Mouse (Mus musculus) gastrocnemius, postnatal 10 days (tissue): ENCODE measurements around the gene Csad. TPM values are rescaled to one million over a fixed set of nuclear protein-coding genes. Genes with fewer than 3 reads are reported as not detected.

Experiments used
- DNase-seq: peaks from one replicate; pipeline ENCODE4 v3.0.0; 2021; ENCODE audit warnings: mixed read lengths
- long read RNA-seq, 2 experiments: library from polyadenylated mRNA; stranded (forward); transcript quantifications; one replicate each; pipeline ENCODE4 v2.0.0; 2021
- total RNA-seq, 2 experiments: library from RNA; stranded (reverse); gene quantifications; 2 replicates each; pipeline ENCODE4 v1.2.3; 2021

The Csad gene
- total RNA-seq, result 10 to 100 TPM; 23.9 to 25.5 TPM
- long read RNA-seq, experiment 1, partial matches to known transcripts, result 6 of 29 reads
- long read RNA-seq, experiment 1, other reads (novel, unspliced or antisense), result 22 of 29 reads
- long read RNA-seq, experiment 2, partial matches to known transcripts, result 4 of 11 reads
- long read RNA-seq, experiment 2, other reads (novel, unspliced or antisense), result 7 of 11 reads

GRCm38 (mm10) chr15:102204674-102205505 lies at the start of gene Csad:
Gene Csad, minus strand, starts transcription at chr15:102204724.
- DNase-seq, result no peak

GRCm38 (mm10) chr15:102250521-102250920 lies 46.0 kb upstream of the Csad start:
- DNase-seq, result no peak

DNA sequence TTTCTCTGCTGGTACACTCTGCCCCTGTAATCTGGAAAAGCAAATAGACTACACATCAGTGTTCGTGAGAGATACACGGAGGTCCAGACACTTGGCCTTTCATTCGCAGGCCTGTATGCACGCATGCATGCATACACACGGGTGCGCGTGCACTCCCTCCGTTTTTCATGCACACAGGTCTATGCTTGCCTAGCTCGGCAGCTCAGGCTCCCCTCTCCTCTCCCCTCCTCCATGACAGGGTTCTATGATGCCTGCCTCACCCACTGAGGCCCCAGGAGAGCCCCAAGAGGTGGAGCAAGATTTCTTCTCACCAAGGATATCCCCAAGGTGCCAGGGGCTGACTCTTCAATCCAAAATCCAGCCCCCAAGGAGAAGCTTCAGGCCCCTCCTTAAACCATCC lies 45.4 kb upstream of the Csad start:
- no peak for DNase-seq

GRCm38 (mm10) chr15:102249251-102249691 lies 44.7 kb upstream of the Csad start:
- peak; percentile 38 for DNase-seq

DNA sequence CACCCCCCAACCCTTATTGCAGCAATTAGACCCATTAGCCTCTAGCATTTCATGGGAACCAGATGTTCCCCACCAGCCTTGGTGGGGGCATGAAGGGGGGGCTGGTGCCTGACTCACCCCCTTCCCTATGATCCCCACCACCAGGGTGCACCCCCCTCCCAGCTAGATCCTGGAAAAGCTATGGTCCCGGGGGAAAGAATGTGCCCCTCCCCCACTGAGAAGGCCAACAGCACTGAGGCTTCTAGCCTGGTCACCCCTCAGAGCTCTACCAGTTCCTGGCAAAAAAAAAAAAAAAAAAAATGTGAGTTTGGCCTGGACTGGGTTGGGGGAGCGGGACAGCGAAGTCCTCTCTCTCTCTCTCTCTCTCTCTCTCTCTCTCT lies 44.3 kb upstream of the Csad start:
- DNase-seq, result no peak

GRCm38 (mm10) chr15:102248131-102248811 lies 43.7 kb upstream of the Csad start:
- DNase-seq, result no peak

DNA sequence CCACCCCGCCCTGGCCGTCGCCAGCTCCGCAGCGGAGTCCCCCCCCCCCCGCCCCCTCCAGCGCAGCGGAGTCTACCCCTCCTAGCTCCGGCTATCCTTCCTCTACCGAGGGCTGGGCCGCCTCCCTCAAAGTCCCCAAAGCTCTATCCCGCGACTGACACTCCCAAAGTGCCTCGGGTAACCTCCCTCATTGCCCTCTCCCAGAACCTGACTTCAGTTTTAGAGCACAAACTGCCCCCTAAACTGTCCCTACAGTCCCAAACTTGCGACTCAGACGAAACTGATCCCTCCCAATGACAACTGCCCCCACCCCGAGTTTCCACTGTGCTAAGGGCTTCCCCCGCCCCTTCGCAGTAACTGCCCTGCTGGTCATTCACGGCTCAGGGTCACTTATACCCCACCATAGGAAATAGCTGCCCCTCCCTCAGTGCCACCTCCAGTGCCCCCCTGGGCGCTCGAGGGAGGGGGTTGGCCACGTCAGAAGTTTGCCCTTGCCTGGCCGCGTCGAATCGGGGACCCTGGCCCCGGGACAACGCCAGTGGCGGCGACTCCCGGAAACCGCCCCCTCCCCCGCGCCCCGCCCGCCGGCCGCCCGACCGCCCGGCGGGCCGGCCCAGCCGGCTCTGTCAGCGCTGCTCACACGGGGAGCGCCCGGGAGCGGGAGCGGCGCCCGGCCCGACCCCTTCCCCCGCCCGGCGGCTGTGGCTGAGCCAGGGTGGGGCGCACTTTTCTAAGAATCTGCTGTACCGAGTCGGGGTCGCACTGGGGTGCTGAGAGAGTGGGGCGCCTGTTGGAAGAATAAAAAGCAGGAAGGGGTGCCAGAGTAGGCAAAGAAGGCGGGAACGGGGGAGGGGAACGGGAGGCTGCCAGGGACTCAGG lies 43.0 kb upstream of the Csad start:
- peak; percentile 80 for DNase-seq

DNA sequence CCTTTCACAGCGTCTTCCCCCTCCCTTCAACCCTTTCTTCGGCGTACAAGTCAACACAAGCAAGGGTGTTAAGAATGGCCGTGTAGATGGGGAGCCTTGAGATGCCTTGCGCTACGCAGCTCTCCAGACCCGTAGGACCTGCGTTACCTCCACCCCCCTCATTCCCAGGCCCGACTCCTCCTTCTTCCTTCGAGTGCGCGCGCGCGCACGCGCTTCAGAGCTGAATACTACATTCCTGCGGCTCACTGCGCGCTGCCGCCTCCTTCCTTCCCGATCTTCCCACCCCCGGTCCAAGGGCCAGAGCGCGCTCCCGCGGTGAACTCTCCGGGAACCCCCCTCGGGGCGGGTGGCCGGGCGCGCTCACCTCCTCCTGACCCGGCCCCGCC lies 42.3 kb upstream of the Csad start:
- DNase-seq, result peak; percentile 94

DNA sequence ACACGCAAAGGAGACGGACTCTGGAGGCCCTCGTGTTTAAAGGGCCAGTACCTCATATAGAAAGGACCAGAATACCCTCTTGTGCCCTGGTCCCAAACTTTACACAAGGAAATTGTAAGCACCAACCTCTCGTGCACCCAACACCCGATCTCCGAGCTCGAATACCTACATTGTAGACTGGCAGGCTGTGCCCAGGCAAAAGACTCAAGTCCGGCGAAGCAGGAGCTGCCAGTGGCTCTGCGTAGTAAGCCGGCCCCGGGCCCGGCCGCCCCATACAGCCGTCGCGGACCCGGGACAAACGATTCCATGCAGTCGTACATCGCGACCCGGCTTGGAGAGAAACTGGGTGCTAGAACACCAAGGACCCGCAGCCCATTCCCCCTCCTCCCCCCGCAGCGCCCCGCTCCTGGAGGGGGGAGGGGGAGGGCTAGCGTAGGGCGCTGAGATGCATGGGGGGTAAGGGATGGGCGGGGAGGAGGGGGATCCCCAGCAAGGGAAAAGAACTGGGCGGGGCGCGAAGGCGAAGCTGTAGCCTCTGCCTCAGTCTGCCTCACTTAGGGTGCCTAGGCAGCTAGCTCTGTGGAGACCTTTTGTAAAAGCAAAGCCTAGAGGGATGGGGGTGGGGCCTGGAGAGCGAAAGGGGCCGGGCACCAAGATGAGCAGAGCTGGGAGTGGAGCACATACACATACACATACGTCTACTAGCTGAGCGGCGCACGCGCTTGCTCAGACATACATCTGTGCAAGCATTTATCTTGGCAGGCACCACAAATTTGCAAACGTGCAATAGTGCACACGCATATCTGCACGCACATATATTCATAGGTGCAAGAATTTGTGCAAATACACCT lies 41.6 kb upstream of the Csad start:
- peak; percentile 63 for DNase-seq

GRCm38 (mm10) chr15:102245461-102245881 lies 40.9 kb upstream of the Csad start:
- DNase-seq, result peak; percentile 25

- peak; percentile 55 for DNase-seq
Measured at GRCm38 (mm10) chr15:102244306-102245191, 40.0 kb upstream of the Csad start.

- no peak for DNase-seq
Measured at GRCm38 (mm10) chr15:102243229-102244190, 39.0 kb upstream of the Csad start.

DNA sequence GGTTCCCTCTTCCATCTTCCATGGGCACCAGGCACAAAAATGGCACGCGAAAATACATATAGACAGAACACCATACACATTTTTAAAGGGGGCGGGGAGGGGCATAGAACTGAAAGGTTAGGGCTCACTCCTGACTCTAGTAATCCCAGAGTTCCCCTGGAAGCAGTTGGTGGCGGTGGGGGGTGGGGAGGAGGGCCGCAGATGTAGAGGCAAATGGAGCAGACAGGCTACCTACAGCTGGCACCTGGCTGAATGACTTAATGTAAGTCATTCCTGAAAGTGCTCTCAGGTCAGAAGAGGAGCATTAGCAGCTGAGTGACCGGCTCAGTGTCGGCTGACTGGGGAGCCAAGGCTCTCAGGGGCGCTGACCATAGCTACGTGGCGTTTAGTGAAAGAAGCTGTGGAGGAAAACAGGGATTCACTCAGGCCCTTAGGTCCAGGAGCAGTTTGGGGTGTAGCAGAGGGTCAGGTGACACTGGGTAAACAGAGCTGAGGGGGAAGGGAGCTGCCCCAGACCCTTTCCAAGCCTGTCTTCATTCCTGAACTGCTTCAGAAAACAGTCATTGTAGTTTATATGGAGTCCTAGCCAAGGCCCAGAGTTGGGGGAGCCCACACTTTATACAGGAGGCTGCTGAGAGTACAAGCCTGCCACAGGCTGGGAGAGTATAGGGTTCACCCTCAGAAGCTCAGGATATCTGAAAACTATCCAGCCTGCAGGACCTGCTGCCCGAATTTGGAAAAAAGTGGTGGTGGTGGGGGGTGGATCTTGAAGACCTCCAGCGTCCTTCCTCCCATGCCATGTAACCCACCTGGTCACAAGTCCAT lies 38.1 kb upstream of the Csad start:
- no peak for DNase-seq

DNA sequence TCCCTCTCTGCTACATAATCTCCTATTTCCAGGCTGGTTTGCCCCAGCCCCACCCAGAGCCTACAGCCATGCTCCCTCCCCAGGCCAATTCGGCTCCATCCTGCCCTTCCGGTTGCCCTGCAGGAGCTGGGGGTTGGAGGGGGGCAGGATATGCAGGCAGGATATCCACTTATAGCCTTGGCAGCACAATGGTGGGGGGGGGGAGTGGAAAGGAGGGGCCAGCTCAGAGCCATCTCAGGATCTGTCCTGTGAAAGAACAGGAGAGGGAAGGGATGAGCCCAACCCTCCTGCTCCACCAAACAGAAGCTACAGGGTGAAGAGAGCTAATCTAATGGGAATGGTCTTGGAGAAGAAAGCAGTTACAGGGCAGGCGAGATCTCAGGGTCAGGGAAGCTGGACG lies 36.1 kb upstream of the Csad start:
- no peak for DNase-seq

DNA sequence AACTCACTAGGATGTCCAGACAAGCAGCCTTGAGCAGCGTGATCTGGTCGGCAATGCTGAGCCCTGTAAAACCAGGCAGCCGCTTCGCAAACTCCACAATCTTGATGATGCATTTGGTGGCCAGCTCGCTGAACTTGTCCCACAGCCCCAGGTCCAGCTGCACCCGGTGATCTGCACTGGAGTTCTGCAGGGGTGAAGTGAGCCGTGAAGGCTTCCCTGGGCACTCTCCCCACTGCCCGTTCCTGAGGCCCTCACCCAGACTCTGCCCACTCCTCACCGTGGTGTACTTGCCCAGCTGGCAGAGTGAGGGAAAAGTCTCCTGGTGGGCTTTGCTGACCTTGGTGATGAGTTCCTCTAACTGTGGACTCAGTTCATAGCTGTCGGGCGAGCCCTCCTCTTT lies 35.3 kb upstream of the Csad start:
- no peak for DNase-seq

GRCm38 (mm10) chr15:102239260-102239590 lies 34.7 kb upstream of the Csad start:
- DNase-seq, result peak; percentile 90

DNA sequence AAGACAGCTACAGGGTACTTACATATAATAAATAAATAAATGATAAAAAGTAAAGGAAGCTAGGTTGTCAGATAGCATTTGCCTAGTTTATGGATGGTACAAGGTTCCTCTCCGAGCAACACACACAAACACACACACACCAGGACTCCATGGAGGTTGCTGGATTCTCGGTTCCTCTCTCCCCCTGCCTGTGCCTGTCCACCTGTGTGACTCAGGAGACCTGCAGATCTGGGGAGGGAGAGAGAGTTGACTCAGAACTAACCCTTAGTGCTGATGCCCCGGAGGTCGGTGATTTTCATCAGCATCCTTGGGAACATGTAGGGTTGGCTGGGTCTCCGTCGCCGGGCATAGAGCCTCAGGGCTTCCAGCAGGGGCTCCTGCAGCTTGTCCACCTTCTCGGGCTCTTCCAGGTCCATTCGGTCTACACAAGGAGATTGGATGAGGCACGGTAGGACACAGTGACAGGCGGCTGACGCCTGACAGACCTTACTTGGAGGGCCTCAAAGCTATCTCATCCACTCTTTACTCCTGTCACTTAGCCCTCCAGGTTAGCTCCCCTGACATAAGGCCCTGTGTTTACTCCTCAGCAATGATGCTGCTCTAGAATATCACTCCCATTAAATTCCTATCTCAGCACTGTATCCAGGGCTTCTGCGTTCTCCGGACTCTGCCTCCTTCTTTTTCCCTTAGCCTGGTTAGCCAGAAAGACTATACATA lies 34.2 kb upstream of the Csad start:
- no peak for DNase-seq
